Mouse (Mus musculus): Measurements from ENCODE around the gene Ciapin1. TPM values are rescaled to one million over a fixed set of nuclear protein-coding genes. Genes with fewer than 3 reads are reported as not detected.
"Not testable (repeated sequence)": the region's sequence is repeated elsewhere in the genome, so short reads cannot be mapped to it uniquely, and the experiment has no call there.

Gene Ciapin1
- total RNA-seq, 1 experiment from 2014 or later: 112 TPM

- DNase-seq: no peak
Observed at GRCm38 (mm10) chr8:94857011-94857345, 18.8 kb upstream of the Ciapin1 start.

DNA sequence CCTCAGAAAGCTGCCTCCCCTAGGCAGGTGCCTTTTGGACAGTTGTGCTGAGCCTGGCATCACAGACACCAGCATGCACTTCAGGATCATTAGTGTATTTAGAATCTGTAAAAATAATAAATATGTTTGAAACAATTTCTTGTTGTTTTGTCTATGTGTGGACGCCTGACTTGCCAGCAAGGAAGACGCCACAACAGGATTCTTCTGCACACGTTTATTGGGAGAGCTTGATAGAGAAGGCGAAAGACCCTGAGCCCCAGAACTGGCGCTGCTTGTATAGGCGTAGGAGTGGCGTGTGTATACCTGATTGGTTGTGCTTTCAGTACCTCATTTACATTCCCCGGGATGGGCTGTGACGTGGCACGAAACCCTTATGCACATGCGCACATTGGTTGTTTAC lies 16.6 kb upstream of the Ciapin1 start:
- not testable (repeated sequence) for DNase-seq

DNA sequence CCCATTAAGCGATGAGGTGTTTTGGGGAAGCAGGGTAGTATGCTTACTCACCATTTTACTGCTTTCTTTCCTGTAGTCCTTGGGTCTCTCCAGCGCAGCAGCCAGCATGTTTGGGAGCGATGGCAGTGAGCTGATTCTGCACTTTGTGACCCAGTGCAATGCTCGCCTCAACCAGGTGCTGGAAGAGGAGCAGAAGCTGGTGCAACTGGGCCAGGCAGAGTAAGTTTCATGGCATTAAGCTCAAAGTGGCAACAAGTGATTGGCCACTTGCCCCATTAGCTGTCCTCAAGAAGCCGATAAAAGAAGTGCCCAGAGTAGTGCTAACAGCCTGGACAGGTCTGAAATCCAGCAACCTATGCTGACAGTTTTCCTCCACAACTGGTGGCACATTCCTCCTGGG lies 11.9 kb upstream of the Ciapin1 start:
- no peak for DNase-seq

- no peak for DNase-seq
Observed at GRCm38 (mm10) chr8:94841183-94841582, 3.0 kb upstream of the Ciapin1 start.

DNA sequence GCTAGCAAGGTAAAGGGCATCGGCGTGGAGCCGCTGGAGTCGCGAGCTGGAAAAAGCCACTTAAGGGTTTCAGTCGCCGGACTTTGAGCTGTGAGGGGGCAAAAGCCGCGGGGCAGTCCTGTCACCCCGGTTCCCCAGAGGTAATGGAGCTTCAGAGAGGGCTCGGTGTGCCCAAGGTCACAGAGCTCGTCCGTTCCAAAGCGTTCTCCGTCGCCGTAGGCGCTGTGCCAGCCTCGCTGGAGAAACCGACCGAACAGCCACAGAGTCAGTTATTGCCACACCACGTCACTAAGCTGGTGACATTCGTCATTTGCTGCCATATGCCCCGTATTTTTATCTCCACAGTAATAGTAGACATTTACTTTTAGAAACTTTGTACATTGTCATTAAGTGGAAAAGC lies 442 bp upstream of the Ciapin1 start:
- peak; percentile 86 for DNase-seq

DNA sequence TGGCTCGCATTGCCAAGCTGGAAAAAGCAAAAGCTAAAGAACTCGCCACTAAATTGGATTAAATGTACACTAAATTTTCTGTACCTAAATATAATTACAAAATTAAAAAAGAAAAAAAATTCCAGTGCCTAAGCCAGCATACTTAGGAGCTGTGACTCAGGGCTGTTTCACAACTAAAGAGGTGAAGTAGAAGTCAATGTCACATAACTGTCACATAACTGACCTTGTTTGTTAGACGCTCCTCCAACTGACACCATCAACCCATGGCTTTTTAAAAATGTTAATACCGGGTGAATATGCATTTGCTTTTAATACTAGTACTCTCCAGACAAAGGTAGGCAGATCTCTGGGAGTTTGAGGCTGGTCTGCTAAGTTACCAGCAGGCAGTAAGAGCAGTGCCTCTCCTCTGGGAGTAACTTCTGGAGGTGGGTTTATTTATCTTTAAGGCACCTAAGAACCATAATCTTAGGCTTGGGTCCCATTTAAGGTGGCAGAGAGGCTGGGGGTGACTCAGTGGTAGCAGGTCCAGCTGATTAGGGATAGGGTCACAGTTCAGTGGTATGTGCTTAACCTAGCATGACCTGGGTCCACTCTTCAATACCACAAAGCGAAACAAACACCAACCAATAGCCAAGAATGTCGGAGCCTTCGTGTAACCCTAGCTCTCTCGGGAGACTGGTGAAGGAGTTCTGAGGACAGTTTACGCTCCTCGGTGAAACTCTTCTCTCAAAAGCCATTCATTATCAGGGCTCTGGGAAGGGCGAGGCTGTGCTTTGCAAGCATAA lies 1.5 kb downstream of the Ciapin1 start:
- DNase-seq: no peak

- not testable (repeated sequence) for DNase-seq
Observed at GRCm38 (mm10) chr8:94835751-94836150, 2.4 kb downstream of the Ciapin1 start.

DNA sequence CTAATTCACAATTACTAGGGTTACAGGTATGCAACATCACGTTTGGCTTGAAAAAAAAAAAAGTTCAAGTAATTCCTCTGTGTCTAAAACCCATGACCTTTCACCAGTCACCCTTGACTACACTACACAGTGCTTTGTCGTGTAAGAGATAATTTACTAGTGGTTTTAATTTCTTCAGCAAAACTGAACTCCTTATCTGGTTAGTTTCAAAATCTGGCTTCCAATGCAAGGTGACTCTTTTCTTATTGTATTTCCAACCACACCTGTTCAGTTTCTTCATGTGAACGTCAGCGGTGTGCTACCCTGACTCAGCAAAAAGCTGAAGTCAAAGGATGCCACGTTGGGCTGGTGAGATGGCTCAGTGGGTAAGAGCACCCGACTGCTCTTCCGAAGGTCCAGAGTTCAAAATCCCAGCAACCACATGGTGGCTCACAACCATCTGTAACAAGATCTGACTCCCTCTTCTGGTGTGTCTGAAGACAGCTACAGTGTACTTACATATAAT lies 4.2 kb downstream of the Ciapin1 start:
- DNase-seq: not testable (repeated sequence)

- DNase-seq: no peak
Observed at GRCm38 (mm10) chr8:94828284-94828683, 9.9 kb downstream of the Ciapin1 start.

GRCm38 (mm10) chr8:94826210-94826609 lies 11.9 kb downstream of the Ciapin1 start:
- DNase-seq: no peak

GRCm38 (mm10) chr8:94825170-94825569 lies 13.0 kb downstream of the Ciapin1 start:
- DNase-seq: no peak

GRCm38 (mm10) chr8:94822637-94823560 lies 15.3 kb downstream of the Ciapin1 start:
- DNase-seq: peak; percentile 55

GRCm38 (mm10) chr8:94821381-94821780 lies 16.8 kb downstream of the Ciapin1 start:
- DNase-seq: no peak

- DNase-seq: no peak
Observed at GRCm38 (mm10) chr8:94820553-94820952, 17.6 kb downstream of the Ciapin1 start.

- DNase-seq: no peak
Observed at GRCm38 (mm10) chr8:94819671-94820179, 18.4 kb downstream of the Ciapin1 start.

GRCm38 (mm10) chr8:94817933-94818332 lies 20.2 kb downstream of the Ciapin1 start:
- DNase-seq: no peak

DNA sequence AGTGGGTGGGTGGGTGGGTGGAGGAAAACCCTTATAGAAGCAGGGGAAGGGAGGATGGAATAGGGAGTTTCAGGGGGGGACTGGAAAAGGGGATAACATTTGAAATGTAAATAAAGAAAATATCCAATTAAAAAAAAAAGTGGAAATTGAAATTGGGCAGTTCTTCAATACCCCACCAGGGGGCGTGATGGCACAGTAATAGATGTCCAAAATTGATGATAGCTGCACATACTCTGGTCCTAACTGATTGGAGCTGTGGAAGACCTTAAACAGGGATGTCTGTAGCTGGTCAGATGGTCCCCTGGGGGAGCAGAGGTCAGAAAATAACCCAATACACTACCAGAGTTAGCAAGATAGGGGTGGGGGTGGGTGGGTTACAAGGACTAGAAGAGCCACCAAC lies 23.6 kb downstream of the Ciapin1 start:
- no peak for DNase-seq

GRCm38 (mm10) chr8:94812645-94813098 lies 25.5 kb downstream of the Ciapin1 start:
- peak; percentile 77 for DNase-seq

- peak; percentile 46 for DNase-seq
Observed at GRCm38 (mm10) chr8:94811654-94812053, 26.5 kb downstream of the Ciapin1 start.

DNA sequence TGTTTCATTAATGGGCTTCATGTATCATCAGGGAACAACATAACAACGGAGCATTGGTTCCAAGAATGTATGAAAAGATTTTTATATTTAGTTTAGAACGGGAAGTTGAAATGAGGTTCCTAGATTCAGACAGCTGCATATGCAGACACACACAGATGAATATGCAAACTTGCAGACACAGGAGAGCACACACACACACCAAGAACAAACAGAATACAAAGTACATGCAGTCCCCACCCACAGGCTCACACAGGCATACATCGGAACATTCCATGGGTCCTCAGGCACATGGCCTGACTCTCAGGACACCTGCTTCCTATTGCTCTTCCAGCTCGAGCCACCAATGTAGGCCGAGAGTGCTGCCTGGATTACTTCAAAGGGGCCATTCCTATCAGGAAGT lies 27.3 kb downstream of the Ciapin1 start:
- no peak for DNase-seq

GRCm38 (mm10) chr8:94810153-94810552 lies 28.0 kb downstream of the Ciapin1 start, which contains the start of gene Ccl17:
Gene Ccl17 (plus strand): TSS chr8:94810453.
- DNase-seq: no peak

DNA sequence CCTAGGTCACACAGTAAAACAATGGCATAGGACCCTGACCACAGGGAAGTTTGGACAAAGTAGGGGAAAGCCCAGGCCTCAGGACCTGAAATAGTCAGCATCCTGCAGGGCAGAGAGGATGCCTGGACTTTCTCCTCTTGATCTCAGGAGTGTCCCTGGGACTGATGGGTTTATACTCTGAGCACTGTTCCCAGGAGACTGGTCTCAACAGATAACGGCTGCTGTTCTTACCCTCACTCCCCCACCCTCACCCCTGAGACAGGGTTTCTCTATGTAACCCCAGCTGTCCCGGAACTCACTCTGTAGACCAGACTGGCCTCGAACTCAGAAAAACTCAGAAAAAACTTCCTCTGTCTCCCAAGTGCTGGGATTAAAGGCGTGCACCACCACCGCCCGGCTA lies 29.8 kb downstream of the Ciapin1 start:
- no peak for DNase-seq

DNA sequence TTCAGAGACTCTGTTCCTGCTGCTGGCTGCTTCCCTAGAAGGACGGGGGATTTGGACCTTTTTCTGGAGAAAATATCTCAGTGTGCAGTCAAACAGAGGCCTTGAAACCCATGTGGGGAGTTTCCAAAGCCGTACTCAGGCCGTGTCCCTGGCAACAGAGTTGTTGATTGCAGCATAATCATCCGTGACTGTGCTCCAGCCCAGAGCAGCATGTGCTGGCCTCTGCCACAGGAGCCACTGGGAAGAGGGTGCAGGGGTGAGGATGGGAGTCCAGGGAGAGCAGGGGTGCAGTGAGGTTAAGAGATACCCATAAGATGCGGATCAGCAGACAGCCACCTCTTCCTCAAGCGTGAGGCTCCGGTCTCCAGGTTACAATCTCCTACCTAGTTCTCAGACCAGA lies 30.7 kb downstream of the Ciapin1 start:
- peak; percentile 55 for DNase-seq

All from adrenal gland, postnatal 25 days (tissue).